Mouse (Mus musculus) right cerebral cortex, postnatal 25 days (tissue): ENCODE data around the gene Vmn2r72.

Experiments
- DNase-seq: peaks from one replicate; pipeline ENCODE4 v3.0.0; 2022

The Vmn2r72 gene

GRCm38 (mm10) chr7:85754997-85755396, at the start of gene Vmn2r72:
Vmn2r72 (minus strand) TSS chr7:85755097.
- no peak for DNase-seq
